Mouse (Mus musculus) testis, adult 2 months (tissue): Measurements from ENCODE around the gene Ugt1a1. TPM values are rescaled to one million over a fixed set of nuclear protein-coding genes. Genes with fewer than 3 reads are reported as not detected.

Experiments used
- H3K27ac ChIP-seq: fragments of 200-500 bp; 2 replicates; pipeline ENCODE4 v1.5.1; 2012; ENCODE audit warnings: low read depth, low read length; ENCODE audit not compliant: control insufficient read depth, insufficient read depth
- H3K27me3 ChIP-seq: fragments of 200-500 bp; 2 replicates; pipeline ENCODE4 v1.6.1; 2012; ENCODE audit warnings: mild to moderate bottlenecking, low read length, moderate library complexity; ENCODE audit not compliant: control insufficient read depth, insufficient read depth
- H3K36me3 ChIP-seq: fragments of 200-500 bp; 2 replicates; pipeline ENCODE4 v1.6.1; 2012; ENCODE audit warnings: mild to moderate bottlenecking, low read length; ENCODE audit not compliant: control insufficient read depth, insufficient read depth
- H3K4me1 ChIP-seq: fragments of 200-500 bp; 2 replicates; pipeline ENCODE4 v1.6.1; 2012; ENCODE audit warnings: low read length; ENCODE audit not compliant: control insufficient read depth, insufficient read depth
- H3K4me3 ChIP-seq: fragments of 200-500 bp; 2 replicates; pipeline ENCODE4 v1.5.1; 2012; ENCODE audit warnings: low read depth, mild to moderate bottlenecking, low read length, moderate library complexity, mixed read lengths; ENCODE audit not compliant: control insufficient read depth
- CTCF ChIP-seq: fragments of 200-500 bp; IDR thresholded peaks from 2 replicates; pipeline ENCODE4 v1.5.1; 2012; ENCODE audit warnings: low read depth, mild to moderate bottlenecking, inconsistent platforms, low read length, moderate library complexity; ENCODE audit not compliant: control insufficient read depth, insufficient read depth, insufficient replicate concordance
- POLR2A ChIP-seq: fragments of 200-500 bp; IDR thresholded peaks from 2 replicates; pipeline ENCODE4 v1.6.1; 2012; ENCODE audit warnings: low read depth, mild to moderate bottlenecking, inconsistent platforms, low read length, moderate library complexity; ENCODE audit not compliant: control insufficient read depth
- polyA plus RNA-seq: library from polyadenylated mRNA; depleted of rRNA; stranded (reverse); fragments of >200 nt; gene quantifications from 2 replicates; pipeline ENCODE4 v1.2.3, GENCODE M21; 2012

Gene Ugt1a1
- polyA plus RNA-seq, 1 experiment, result 0.94 TPM

DNA sequence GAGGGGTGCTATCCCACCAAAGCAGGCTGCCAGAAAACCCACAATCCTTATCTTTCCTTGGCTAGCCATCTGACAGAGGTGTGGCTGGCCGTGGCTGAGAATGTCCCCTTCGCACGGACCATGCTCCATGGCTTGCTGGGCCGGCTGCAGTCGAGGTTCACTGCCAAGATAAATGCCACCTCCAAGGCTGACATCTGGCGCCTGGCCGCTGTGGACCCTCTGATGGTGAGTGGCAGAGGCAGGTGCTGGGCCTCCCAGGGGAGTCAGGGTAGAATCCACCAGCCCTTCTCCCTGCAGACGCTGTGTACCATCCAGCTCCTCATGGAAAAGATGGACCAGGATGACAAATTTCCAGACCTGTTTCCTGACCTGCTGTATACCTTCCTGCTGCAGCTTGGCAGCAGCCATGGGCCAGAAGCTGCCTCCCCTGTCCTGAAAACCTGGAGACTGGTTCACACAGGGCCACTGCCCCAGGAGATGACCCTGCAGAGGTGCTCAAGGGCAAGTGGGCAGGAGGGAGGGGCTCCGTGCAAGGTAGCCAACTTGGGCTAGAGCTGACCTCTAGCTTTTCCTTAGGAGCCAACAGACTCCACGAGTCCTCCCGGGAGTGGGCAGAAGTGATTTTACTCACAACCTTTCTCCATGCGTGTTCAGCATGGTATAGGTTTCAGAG lies 43.2 kb downstream of the Ugt1a1 start:
- TF ChIP-seq CTCF (no peak), POLR2A (no peak)
- H3K36me3 ChIP-seq, result no peaks in the 10 kb centered on the region
- no peaks in the 10 kb centered on the region; the same call in 1 of the 2 replicates for H3K4me1 ChIP-seq

DNA sequence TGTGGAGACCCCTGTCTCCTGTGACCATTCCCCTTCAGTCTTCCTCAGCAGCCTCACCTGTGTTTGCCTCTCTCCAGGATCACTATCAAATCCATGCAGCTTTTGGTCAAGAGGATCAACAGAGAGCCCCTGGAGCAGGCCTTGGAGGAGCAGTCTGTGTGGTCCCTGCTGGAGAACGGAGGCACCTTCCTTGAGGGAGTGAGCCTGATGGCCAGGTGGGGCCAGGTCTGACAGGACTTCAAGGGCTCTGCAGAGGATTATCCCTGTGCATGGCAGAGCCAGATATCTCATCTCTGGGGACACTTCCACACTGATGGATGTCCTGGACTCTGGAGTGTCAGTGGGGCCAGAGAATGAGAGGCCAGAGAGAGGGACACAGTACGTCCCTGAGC lies 43.7 kb downstream of the Ugt1a1 start:
- TF ChIP-seq POLR2A (no peak), CTCF (no peak)
- H3K36me3 ChIP-seq, result no peaks in the 10 kb centered on the region
- H3K4me1 ChIP-seq, result no peaks in the 10 kb centered on the region; the same call in 1 of the 2 replicates
- no peak overlapping the region for H3K4me3 ChIP-seq
- no peaks in the 10 kb centered on the region for H3K27me3 ChIP-seq
- H3K27ac ChIP-seq, result no peak overlapping the region

More for the DNA sequence above, 43.2 kb downstream of the Ugt1a1 start:
- no peaks in the 10 kb centered on the region for H3K27me3 ChIP-seq
- H3K4me3 ChIP-seq, result no peak overlapping the region
- H3K27ac ChIP-seq, result no peak overlapping the region

DNA sequence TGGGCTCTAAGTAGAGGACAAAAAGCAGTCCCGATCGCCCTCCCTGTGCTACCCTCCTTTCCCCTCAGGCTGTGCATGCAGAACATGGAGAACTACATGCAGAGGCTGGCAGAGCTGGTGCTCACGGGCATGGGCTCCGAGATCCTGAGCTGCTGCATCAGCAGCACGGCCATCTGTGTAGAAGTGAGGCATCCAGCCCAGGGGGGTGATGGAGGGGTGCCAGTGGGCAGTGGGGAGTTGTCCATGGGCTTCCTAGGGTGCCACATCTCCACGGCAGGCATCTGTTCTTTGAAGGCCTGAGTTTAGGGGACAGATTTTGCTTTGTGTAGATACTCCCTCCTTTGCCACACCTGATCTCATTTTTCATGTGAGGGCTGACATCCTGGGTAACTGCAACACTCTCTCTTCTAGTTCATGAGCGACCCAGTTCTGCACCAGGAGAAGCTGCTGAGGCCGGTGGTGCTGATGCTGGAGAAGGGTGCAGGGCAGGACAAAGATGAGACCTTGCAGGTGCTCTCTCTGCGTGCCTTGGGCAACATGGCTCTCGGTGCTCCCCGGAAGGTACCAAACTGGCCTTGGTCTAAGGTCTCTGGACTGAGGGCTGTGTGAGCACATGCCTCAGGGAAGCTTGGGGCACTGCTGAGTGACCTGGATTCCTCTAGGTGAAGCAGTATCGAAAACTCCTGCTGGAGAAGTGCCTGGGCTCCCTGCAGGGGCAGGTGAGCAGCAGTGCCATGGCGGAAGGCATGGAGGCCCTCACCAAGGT lies 44.4 kb downstream of the Ugt1a1 start:
- TF ChIP-seq POLR2A (no peak), CTCF (no peak)

DNA sequence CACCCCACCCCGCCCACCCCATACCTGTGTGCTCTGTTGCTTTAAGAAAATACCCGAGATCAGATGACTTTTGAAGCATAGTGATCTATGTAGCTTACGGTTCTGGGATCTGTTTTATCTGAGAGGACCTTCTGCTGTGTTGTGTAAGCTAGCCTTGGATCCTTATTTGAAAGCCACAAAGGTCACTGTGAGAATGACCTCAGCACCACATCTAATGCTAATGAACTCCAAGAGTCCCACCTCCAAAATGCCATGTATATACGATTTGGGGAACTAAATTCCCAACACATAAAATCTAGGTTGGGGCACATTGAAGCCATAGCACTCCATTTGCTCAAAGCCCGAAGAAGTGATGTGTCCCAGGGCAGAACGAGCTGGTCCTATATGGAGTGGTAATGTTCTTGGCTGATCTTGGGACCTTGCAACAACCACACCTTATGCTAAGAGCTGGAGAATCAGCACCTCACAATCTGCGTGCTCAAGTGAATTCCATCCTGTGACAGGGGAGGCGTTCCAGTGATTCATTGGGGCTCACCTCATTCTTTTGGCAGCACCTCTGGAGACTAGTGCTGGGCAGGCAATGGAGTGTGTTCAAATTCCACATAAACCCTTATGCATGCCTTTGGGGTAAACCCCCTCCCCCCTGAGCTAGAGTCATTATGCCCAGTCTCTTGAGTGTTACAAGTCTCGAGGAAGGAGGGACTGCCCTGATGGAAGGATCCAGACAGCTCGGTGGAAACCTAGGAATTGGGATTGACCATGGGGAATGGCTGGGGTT lies 45.3 kb downstream of the Ugt1a1 start:
- Histone ChIP-seq H3K4me1 (no peaks in the 10 kb centered on the region; the same call in 1 of the 2 replicates), H3K27ac (no peak overlapping the region), H3K27me3 (no peaks in the 10 kb centered on the region), H3K36me3 (peaks cover 1% of the 10 kb centered on the region; the same call in 1 of the 2 replicates), H3K4me3 (no peak overlapping the region)
- no peak for TF ChIP-seq CTCF
- TF ChIP-seq POLR2A, result no peak

More for the DNA sequence above, 44.4 kb downstream of the Ugt1a1 start:
- Histone ChIP-seq H3K27ac (no peak overlapping the region), H3K36me3 (peaks cover 1% of the 10 kb centered on the region; the same call in 1 of the 2 replicates), H3K4me1 (no peaks in the 10 kb centered on the region; the same call in 1 of the 2 replicates), H3K4me3 (no peak overlapping the region), H3K27me3 (no peaks in the 10 kb centered on the region)

DNA sequence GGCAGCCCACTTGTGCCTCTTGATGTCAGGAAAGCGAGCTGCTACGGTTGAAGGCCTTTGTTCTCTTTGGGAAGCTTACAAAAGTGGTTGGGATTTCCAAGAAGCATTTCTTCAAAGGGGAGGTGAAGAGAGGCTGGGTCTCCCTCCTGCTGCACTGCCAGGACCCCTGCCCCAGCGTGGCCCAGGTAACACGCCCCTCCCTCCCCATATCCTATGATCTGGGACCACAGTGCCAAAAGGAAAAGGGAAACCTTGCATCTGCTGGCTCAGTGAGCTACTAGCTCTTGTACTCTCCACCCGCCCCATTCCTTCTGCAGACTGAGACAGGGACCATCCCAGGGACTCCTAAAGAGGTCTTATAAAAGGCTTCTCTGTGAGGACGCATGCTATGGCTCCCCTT lies 45.9 kb downstream of the Ugt1a1 start:
- no peaks in the 10 kb centered on the region for H3K27me3 ChIP-seq
- H3K27ac ChIP-seq, result no peak overlapping the region
- H3K4me1 ChIP-seq, result no peaks in the 10 kb centered on the region; the same call in 1 of the 2 replicates
- no peak overlapping the region for H3K4me3 ChIP-seq
- TF ChIP-seq CTCF, result no peak
- TF ChIP-seq POLR2A, result no peak
- H3K36me3 ChIP-seq, result peaks cover 1% of the 10 kb centered on the region; the same call in 1 of the 2 replicates

DNA sequence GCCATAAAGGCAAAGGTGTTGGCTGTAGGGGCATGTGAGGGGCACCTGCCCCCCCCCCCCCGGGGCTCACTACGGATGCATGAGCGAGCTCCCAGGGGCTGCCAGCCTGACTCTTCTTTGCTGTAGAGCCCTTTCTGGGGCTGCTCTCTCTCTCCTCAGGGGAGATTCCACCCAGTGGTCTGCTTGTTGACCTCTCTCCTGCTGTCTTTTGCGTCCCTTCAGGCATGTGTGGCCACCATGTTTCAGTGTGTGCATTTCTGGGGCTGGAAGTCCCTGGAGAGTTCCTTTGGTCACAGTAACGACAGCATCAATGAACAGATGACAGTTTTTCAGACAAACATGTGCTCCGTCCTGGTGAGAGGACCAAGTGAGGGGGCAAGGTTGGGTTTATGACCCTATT lies 46.6 kb downstream of the Ugt1a1 start:
- no peaks in the 10 kb centered on the region; the same call in 1 of the 2 replicates for H3K4me1 ChIP-seq
- TF ChIP-seq POLR2A (no peak), CTCF (no peak)
- no peak overlapping the region for H3K27ac ChIP-seq
- H3K27me3 ChIP-seq, result no peaks in the 10 kb centered on the region
- H3K4me3 ChIP-seq, result no peak overlapping the region
- peaks cover 2% of the 10 kb centered on the region; the same call in 1 of the 2 replicates for H3K36me3 ChIP-seq

DNA sequence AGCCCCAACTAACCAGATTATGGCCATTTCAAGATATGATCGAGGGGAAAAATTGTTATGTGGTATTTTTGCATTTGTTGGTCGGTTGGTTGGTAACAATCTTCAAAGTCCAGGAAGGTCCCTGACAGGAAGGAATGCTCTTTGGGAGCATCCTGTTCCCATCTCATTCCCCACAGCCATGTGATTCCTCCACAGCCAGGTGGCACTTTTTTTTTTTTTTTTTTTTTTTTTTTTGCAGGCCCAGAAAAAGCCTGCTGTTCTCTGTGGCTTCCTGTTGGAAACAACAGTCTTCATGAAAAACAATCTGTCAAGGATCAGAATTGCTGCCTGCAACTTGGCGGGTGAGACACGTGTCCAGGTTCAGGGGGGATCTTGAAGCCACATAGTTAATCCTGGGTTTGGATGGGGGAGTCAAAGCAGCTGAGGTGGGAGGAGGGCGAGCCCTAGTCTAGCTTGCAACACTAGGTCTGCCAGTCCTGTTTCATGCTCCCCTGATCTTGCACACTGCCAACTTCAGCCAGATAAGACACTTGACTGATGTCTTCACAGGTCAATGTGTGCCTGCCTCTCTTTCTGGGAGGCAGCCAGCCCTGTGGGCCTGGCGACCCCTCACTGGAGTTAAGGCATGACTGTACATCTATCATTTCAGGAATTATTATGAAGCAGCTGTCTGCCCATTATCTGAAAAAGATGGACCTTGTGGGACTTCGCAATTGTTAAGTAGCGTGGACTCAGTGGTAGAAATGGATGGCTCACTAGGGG lies 47.3 kb downstream of the Ugt1a1 start:
- Histone ChIP-seq H3K27ac (no peak overlapping the region), H3K4me3 (no peak overlapping the region), H3K4me1 (no peaks in the 10 kb centered on the region; the same call in 1 of the 2 replicates), H3K27me3 (no peaks in the 10 kb centered on the region), H3K36me3 (peaks cover 7% of the 10 kb centered on the region)
- TF ChIP-seq CTCF, result no peak
- no peak for TF ChIP-seq POLR2A
